Mouse (Mus musculus) embryonic facial prominence, embryonic 15.5 days (tissue): ENCODE results near the gene Oas1g. TPM values are rescaled to one million over a fixed set of nuclear protein-coding genes. Genes with fewer than 3 reads are reported as not detected.
"Not testable (repeated sequence)": the region's sequence is repeated elsewhere in the genome, so short reads cannot be mapped to it uniquely, and the experiment has no call there.

Source experiments
- ATAC-seq: fragments of 200-750 bp; cut with Nextera tagmentation; 2 replicates; pipeline ENCODE4 v1.8.0; 2017; ENCODE audit warnings: low read depth, moderate TSS enrichment; ENCODE audit not compliant: insufficient number of reproducible peaks, low FRiP score, low TSS enrichment
- H3K27ac ChIP-seq: fragments of 300-500 bp; sonication (generic); replicated peaks from 2 replicates; pipeline ENCODE4 v1.5.1; 2015; ENCODE audit warnings: mild to moderate bottlenecking, inconsistent platforms
- H3K27me3 ChIP-seq: fragments of 300-500 bp; sonication (generic); 2 replicates; pipeline ENCODE4 v1.6.1; 2015; ENCODE audit warnings: inconsistent platforms
- H3K36me3 ChIP-seq: fragments of 300-500 bp; sonication (generic); 2 replicates; pipeline ENCODE4 v1.6.1; 2015; ENCODE audit warnings: mild to moderate bottlenecking, inconsistent platforms
- H3K4me1 ChIP-seq: fragments of 300-500 bp; sonication (generic); 2 replicates; pipeline ENCODE4 v1.6.1; 2015; ENCODE audit warnings: inconsistent platforms
- H3K4me2 ChIP-seq: fragments of 300-500 bp; sonication (generic); replicated peaks from 2 replicates; pipeline ENCODE4 v1.6.1; 2015; ENCODE audit warnings: mild to moderate bottlenecking, inconsistent platforms
- H3K4me3 ChIP-seq: fragments of 300-500 bp; sonication (generic); replicated peaks from 2 replicates; pipeline ENCODE4 v1.5.1; 2015; ENCODE audit warnings: mild to moderate bottlenecking, inconsistent platforms
- H3K9ac ChIP-seq: fragments of 300-500 bp; sonication (generic); 2 replicates; pipeline ENCODE4 v1.6.1; 2015; ENCODE audit warnings: inconsistent platforms
- H3K9me3 ChIP-seq: fragments of 300-500 bp; sonication (generic); replicated peaks from 2 replicates; pipeline ENCODE4 v1.6.1; 2016; ENCODE audit warnings: inconsistent platforms
- WGBS: fragments of 180-500 bp; shearing (Covaris S2); methylation state at CpG from one replicate; pipeline ENCODE4 v1.1.7; 2015; 5-methylcytosine and 5-hydroxymethylcytosine counted together
- polyA plus RNA-seq: library from polyadenylated mRNA; unstranded; fragments of >200 nt; fragmentation: Nextera tagmentation; extraction: Ambion mirVana; gene quantifications from 2 replicates; pipeline ENCODE4 v1.2.1, GENCODE M21; 2015

Gene Oas1g
- polyA plus RNA-seq, 1 experiment from 2014 or later, result 1.1 TPM

- H3K27me3 ChIP-seq, result no peaks in the 10 kb centered on the region
- H3K36me3 ChIP-seq, result no peaks in the 10 kb centered on the region
- no peaks in the 10 kb centered on the region for H3K9me3 ChIP-seq
- H3K4me3 ChIP-seq, result no peak overlapping the region
- 49% methylated on average over 6 of the region's 6 CpGs for WGBS
- H3K4me1 ChIP-seq, result no peaks in the 10 kb centered on the region
- ATAC-seq, result no peak
- no peak overlapping the region for H3K27ac ChIP-seq
- H3K4me2 ChIP-seq, result no peak overlapping the region
- H3K9ac ChIP-seq, result no peak overlapping the region
Observed at GRCm38 (mm10) chr5:120887831-120888230, 418 bp upstream of the Oas1g start.

- not testable (repeated sequence) for H3K4me3 ChIP-seq, H3K27ac ChIP-seq, H3K27me3 ChIP-seq, H3K9ac ChIP-seq, H3K9me3 ChIP-seq, H3K4me1 ChIP-seq, H3K4me2 ChIP-seq, ATAC-seq, H3K36me3 ChIP-seq
- 91% methylated on average over 6 of the region's 6 CpGs for WGBS
Observed at GRCm38 (mm10) chr5:120881681-120882080, 5.7 kb downstream of the Oas1g start.

GRCm38 (mm10) chr5:120878803-120879202, 8.6 kb downstream of the Oas1g start:
- H3K4me3 ChIP-seq, H3K9me3 ChIP-seq, H3K4me2 ChIP-seq, H3K9ac ChIP-seq, H3K4me1 ChIP-seq, ATAC-seq, H3K27me3 ChIP-seq, H3K36me3 ChIP-seq, H3K27ac ChIP-seq: not testable (repeated sequence)
- WGBS, result 57% methylated on average over 2 of the region's 2 CpGs

- H3K4me2 ChIP-seq, ATAC-seq, H3K4me1 ChIP-seq, H3K27ac ChIP-seq, H3K9ac ChIP-seq, H3K36me3 ChIP-seq, H3K27me3 ChIP-seq, H3K9me3 ChIP-seq, H3K4me3 ChIP-seq: not testable (repeated sequence)
- 70% methylated on average over 2 of the region's 2 CpGs for WGBS
Observed at GRCm38 (mm10) chr5:120877407-120877806, 10.0 kb downstream of the Oas1g start.

GRCm38 (mm10) chr5:120876839-120877238, 10.6 kb downstream of the Oas1g start:
- not testable (repeated sequence) for H3K27ac ChIP-seq, H3K4me2 ChIP-seq, H3K27me3 ChIP-seq, H3K9ac ChIP-seq, ATAC-seq, H3K36me3 ChIP-seq, H3K4me1 ChIP-seq, H3K9me3 ChIP-seq, H3K4me3 ChIP-seq
- 63% methylated on average over 2 of the region's 3 CpGs for WGBS

- Histone ChIP-seq H3K36me3 (no peaks in the 10 kb centered on the region), H3K27ac (no peak overlapping the region), H3K4me3 (no peak overlapping the region), H3K4me1 (no peaks in the 10 kb centered on the region), H3K27me3 (no peaks in the 10 kb centered on the region; the same call in 1 of the 2 replicates), H3K9ac (no peak overlapping the region), H3K4me2 (no peak overlapping the region), H3K9me3 (no peaks in the 10 kb centered on the region)
- WGBS, result 52% methylated on average over 2 of the region's 2 CpGs
- no peak for ATAC-seq
Observed at GRCm38 (mm10) chr5:120871469-120871868, 15.9 kb downstream of the Oas1g start.

- Histone ChIP-seq H3K4me1 (no peaks in the 10 kb centered on the region), H3K9ac (no peak overlapping the region), H3K27me3 (no peaks in the 10 kb centered on the region; the same call in 1 of the 2 replicates), H3K27ac (no peak overlapping the region), H3K9me3 (no peaks in the 10 kb centered on the region), H3K36me3 (no peaks in the 10 kb centered on the region), H3K4me2 (no peak overlapping the region), H3K4me3 (no peak overlapping the region)
- WGBS, result 64% methylated on average over 7 of the region's 7 CpGs
- no peak for ATAC-seq
Observed at GRCm38 (mm10) chr5:120870782-120871181, 16.6 kb downstream of the Oas1g start.

GRCm38 (mm10) chr5:120870081-120870480, 17.3 kb downstream of the Oas1g start:
- Histone ChIP-seq H3K4me1 (no peaks in the 10 kb centered on the region), H3K27ac (no peak overlapping the region), H3K9ac (no peak overlapping the region), H3K9me3 (no peaks in the 10 kb centered on the region), H3K27me3 (no peaks in the 10 kb centered on the region; the same call in 1 of the 2 replicates), H3K4me2 (no peak overlapping the region), H3K4me3 (no peak overlapping the region), H3K36me3 (no peaks in the 10 kb centered on the region)
- no peak for ATAC-seq
- WGBS, result 56% methylated on average over 3 of the region's 3 CpGs

- ATAC-seq, result no peak
Observed at GRCm38 (mm10) chr5:120869436-120870015, 17.9 kb downstream of the Oas1g start.

GRCm38 (mm10) chr5:120865336-120865860, 22.0 kb downstream of the Oas1g start:
- Histone ChIP-seq H3K4me2 (no peak overlapping the region), H3K4me1 (no peaks in the 10 kb centered on the region), H3K36me3 (no peaks in the 10 kb centered on the region), H3K4me3 (no peak overlapping the region), H3K9ac (no peak overlapping the region), H3K27ac (no peak overlapping the region), H3K9me3 (no peaks in the 10 kb centered on the region), H3K27me3 (no peaks in the 10 kb centered on the region)
- 70% methylated on average over 3 of the region's 3 CpGs for WGBS
- ATAC-seq, result no peak

More at GRCm38 (mm10) chr5:120869436-120870015, 17.9 kb downstream of the Oas1g start:
- no peaks in the 10 kb centered on the region for H3K4me1 ChIP-seq
- H3K4me2 ChIP-seq, result no peak overlapping the region
- WGBS, result 82% methylated on average over 7 of the region's 7 CpGs
- H3K27me3 ChIP-seq, result no peaks in the 10 kb centered on the region; the same call in 1 of the 2 replicates
- H3K27ac ChIP-seq, result no peak overlapping the region
- no peaks in the 10 kb centered on the region for H3K36me3 ChIP-seq
- no peaks in the 10 kb centered on the region for H3K9me3 ChIP-seq
- H3K4me3 ChIP-seq, result no peak overlapping the region
- H3K9ac ChIP-seq, result no peak overlapping the region

GRCm38 (mm10) chr5:120861121-120861520, 26.3 kb downstream of the Oas1g start, which contains the start of gene Oas1h:
TSS of gene Oas1h (plus strand) at chr5:120861421.
- no peaks in the 10 kb centered on the region for H3K36me3 ChIP-seq
- WGBS, result 50% methylated on average over 4 of the region's 4 CpGs
- no peak within 1 kb of the TSS for H3K9ac ChIP-seq
- ATAC-seq, result no peak
- no peak within 1 kb of the TSS for H3K27ac ChIP-seq
- H3K9me3 ChIP-seq, result no peaks in the 10 kb centered on the region
- no peaks in the 10 kb centered on the region for H3K4me1 ChIP-seq
- H3K27me3 ChIP-seq, result no peaks in the 10 kb centered on the region
- no peak within 1 kb of the TSS for H3K4me2 ChIP-seq
- no peak within 1 kb of the TSS for H3K4me3 ChIP-seq

GRCm38 (mm10) chr5:120859241-120859640, 28.2 kb downstream of the Oas1g start:
- Histone ChIP-seq H3K4me2 (no peak overlapping the region), H3K9ac (no peak overlapping the region), H3K27ac (no peak overlapping the region), H3K27me3 (no peaks in the 10 kb centered on the region), H3K4me1 (no peaks in the 10 kb centered on the region), H3K4me3 (no peak overlapping the region), H3K36me3 (no peaks in the 10 kb centered on the region), H3K9me3 (0 out of 2 replicates have a peak, but pooled peaks cover 2% of the 10 kb centered on the region)
- no peak for ATAC-seq
- WGBS, result 62% methylated on average over 2 of the region's 2 CpGs
